Mouse (Mus musculus): Measurements from ENCODE around the gene Trir.
A peak's percentile ranks its signal among the peaks of the same experiment; 100 is the strongest.

The Trir gene

DNA sequence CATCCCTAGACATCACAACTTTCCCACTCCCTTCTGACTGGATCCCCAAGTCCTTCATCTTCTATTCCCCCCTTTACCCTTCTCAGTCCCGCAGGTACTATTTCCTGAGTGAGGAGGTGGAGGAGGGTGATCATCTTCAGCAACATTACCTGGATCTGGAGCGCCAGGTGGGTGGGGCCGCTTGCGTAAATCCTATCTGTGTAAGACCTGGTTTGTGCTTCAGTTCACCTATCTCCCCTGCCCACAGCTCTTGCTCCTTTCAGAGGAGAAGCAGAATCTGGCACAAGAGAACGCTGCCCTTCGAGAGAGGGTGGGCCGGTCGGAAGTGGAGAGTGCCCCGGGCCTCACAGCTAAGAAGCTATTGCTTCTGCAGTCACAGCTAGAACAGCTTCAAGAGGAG, 32.2 kb upstream of the Trir start:
- no peak for DNase-seq (ENCODE audit: low spot score)

GRCm38 (mm10) chr8:84995680-84996079, 30.9 kb upstream of the Trir start:
- no peak for DNase-seq (ENCODE audit: low spot score)

DNA sequence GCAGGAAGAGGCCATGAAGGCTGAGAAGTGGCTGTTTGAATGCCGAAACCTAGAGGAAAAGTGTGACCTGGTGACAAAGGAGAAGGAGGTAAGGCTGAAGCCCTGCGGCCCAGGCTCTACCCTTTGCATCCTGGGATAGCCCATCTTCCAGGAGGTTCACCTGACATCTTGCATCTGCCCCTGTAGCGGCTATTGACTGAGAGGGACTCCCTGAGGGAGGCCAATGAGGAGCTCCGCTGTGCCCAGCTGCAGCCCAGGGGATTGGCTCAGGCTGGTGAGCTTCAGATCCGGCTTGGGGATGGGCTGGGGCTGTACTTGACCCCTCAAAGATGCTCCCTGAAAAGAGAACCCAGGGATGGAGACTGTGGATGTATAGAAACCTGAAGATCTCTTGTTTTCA, 29.6 kb upstream of the Trir start:
- no peak for DNase-seq (ENCODE audit: low spot score)

DNA sequence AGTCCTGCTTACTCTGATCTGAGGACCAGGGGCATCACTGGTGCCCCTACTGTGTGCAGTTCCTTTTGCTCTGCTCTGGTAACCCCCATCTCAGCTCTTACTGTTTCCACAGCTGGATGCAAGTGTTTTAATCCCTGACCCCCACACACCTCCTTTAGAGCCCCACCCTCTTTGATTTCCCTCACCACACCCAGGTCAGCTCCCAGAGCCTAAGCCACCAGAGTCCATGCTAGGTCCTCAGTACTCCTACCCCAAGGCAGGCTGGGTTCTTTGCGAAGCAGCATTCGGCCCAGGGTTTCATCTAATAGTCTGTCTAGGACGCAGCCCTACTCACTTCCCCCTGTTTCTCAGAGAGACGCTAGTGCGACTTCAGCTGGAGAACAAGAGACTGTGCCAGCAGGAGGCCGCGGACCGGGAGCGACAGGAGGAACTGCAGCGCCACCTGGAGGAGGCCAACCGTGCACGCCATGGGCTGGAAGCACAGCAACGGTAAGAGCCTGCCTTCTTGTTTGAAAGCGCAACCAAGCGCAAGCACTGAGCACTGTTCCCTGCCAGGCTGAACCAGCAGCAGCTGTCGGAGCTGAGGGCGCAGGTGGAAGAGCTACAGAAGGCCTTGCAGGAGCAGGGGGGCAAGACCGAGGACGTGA, 28.9 kb upstream of the Trir start:
- peak; percentile 84 for DNase-seq (ENCODE audit: low spot score)

DNA sequence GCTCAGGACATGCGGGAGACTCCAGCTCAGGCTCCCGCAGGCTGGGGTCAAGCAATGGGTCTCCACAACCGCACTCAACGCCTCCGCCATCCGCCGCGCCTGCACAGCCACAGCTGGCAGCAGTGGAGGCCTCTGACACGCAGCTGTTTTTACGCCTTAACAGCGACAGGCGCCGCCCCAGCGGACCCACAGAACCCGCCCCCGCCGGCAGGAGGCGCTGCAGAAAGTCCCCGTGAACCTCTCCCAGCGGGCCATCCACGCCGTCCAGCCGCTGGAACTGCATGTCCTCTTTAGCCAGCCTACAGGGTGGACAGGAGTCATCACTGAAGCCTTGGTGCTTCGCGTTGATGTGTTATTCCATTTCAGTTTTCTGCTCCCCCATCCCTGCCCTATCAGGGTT, 18.9 kb upstream of the Trir start:
- peak; percentile 37 for DNase-seq (ENCODE audit: low spot score)

- no peak for DNase-seq (ENCODE audit: low spot score)
Observed at GRCm38 (mm10) chr8:85011242-85011641, 15.4 kb upstream of the Trir start.

- DNase-seq (ENCODE audit: low spot score), result peak; percentile 47
Observed at GRCm38 (mm10) chr8:85013230-85013840, 13.3 kb upstream of the Trir start.

GRCm38 (mm10) chr8:85014431-85014830, 12.2 kb upstream of the Trir start, which contains the start of gene Best2:
Gene Best2 (minus strand): TSS chr8:85014531.
- DNase-seq (ENCODE audit: low spot score), result no peak

GRCm38 (mm10) chr8:85016724-85017123, 9.9 kb upstream of the Trir start:
- DNase-seq (ENCODE audit: low spot score), result no peak

DNA sequence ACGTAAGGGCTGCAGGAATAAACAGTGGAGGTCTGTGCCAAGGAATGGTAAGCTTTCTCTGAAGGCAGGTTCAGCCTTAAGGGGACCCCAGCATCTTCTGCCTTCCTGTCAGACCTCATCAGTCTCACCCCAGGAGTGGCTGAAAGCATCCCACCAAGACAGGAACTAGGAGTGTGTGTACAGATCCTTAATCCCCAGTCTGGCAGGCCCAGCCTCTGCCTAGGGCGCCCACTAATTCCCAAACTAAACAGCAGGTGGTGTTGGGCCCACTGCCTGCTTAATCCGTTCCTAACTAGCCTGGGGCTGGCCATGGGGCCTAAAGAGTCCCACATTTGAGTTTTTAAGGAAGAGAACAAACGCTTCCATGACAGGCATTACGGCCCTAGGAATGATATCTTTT, 9.4 kb upstream of the Trir start:
- no peak for DNase-seq (ENCODE audit: low spot score)

DNA sequence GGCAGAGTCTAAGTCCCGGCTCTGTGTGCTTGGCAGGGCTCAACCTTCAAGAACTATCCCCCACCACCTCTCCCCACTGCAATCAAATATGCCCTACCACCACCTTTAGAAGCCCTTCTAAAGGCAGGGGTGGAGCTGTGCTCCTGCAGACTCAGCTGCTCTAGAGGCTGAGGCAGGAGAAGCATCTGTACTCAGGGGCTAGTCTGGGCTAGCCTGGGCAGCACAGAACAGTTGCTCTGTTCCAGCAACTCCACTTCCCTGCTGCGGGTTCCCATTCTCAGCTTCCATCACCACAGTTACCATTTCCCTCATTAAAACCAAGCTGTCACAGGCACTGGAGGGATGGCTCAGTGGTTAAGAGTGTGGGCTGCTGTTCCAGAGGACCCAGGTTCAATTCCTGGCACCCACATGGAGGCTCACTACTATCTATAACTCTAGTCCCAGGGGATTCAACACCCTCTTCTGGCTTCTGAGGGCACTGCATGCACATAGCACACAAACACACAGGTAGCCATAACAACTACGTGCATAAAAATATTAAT, 5.0 kb upstream of the Trir start:
- no peak for DNase-seq (ENCODE audit: low spot score)

- DNase-seq (ENCODE audit: low spot score), result no peak
Observed at GRCm38 (mm10) chr8:85023846-85024245, 2.8 kb upstream of the Trir start.

DNA sequence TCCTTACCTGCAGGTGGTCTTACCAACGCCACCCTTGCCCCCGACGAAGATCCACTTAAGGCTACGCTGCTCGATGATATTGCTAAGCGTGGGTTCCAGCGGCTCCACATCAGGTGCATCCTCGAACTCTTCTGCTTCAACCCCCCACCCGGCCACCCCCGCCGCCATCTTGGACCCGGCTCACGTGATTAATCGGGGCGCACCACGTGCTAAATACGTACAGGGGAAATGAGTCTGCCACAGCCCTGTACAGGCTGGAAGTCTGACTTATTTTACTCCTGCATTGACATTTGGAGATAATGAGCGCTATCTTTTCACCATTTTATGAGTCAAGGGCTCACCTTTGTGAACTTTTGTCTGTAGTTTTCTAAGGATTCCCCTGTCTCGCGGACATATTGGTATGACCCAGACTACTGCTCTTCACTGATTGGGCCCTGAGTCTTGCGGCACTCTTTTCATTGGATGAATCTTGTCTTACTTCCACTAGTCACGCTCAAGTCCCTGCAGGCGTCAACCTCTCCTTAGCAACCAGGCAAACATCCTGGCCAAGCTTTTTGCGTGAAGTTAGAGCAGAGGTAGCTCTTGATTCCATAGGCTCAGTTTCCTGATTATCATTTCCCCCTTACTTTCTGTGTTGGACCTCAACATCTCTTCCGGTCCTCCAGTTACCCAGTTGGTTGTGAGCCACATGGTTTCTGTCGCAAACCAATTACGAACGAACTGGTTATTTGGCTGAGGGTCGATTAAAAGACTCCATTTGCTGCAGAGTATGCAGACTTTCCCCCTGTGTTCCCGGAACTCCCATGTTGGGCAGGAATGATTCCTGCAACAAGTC, 1.3 kb upstream of the Trir start, which contains the start of gene Asna1:
Asna1 (minus strand) TSS at position 184 of the 835 bp plus-strand sequence.
- DNase-seq (ENCODE audit: low spot score), result peak; percentile 92

DNA sequence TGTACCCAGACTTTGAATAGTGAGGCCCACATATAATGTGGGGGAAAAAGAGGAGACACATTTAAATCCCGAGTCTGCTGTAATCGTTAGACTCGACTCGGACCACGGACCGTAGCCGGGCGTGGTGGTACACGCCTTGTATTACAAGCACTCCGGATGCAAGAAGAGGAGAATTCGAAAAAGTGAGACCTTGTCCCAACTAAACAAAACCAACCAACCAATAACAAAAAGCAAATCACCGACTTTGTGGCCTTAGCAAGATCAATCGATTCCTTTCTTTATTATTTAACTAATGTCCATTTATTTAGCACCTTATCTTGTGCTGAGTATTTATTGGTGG, 863 bp downstream of the Trir start:
- DNase-seq (ENCODE audit: low spot score), result peak; percentile 52

DNA sequence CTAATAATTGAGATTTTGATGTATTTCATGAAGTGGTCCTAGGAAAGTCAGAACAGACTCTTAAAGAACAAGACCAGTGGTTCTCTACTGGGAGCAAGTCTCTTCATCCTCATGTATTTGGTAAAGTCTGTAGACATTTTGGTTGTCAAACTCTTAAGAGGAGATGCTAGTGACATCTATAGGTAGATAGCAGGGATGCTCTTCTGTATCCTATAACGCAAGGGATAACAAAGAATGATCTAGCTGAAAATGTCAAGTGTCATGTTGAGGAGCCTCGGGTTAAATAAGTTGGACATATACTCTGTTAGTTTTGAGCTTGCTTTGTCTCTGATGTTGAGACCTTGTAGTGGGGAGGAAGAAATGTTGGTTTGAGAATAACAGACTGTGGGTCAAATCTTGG, 1.3 kb downstream of the Trir start:
- no peak for DNase-seq (ENCODE audit: low spot score)

DNA sequence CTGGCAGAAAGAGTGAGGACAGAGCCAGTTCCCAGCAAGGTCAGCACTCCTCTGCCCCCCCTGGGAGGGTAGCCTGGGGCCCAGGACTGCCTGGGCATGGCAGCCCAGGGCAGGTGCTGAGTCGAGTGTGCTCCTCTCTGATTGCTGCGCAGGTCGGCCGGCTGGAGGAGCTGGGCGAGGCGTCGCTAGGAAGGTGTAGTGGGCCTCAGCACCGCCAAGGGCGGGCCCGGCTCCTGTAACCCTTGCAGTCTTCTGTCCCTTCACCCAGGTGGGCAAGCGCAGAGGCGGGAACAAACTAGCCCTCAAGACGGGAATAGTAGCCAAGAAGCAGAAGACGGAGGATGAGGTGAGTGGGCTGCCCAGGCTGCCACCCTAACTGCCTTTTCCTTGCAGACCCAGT, 2.6 kb downstream of the Trir start:
- no peak for DNase-seq (ENCODE audit: low spot score)

DNA sequence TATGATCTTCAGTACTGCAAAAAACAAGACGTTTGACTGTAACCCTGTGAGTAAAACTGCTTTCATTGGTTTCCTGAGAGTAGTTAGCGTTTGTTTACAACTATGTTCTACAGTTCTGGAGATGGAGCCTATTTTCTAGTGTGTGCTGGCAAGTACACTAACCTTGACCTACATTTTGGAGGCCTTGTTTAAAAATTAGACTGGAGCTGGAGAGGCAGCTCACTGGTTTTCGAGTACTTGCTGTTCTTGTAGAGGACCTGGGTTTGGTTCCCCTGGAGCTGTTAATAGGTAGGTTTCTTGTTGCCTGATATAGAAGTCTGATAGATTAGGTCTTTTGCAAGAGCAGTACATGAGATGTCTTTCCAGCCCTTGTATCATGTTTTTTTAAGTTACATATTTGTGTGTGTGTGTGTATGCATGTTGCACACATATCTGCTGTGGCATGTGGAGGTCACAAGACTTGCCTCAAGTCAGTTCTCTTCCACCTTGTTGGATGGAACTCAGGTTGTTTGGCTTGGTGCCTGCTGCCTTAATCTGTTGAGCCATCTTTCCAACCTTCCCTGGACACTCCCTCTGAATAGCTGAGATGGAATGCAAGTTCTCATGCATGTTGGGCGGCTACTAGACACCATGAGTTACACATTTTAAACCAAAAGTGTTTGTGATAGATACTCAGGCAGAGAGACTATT, 6.1 kb downstream of the Trir start:
- no peak for DNase-seq (ENCODE audit: low spot score)

- DNase-seq (ENCODE audit: low spot score), result no peak
Observed at GRCm38 (mm10) chr8:85033867-85034266, 7.2 kb downstream of the Trir start.

- DNase-seq (ENCODE audit: low spot score), result peak; percentile 80
Observed at GRCm38 (mm10) chr8:85034764-85035163, 8.1 kb downstream of the Trir start.

DNA sequence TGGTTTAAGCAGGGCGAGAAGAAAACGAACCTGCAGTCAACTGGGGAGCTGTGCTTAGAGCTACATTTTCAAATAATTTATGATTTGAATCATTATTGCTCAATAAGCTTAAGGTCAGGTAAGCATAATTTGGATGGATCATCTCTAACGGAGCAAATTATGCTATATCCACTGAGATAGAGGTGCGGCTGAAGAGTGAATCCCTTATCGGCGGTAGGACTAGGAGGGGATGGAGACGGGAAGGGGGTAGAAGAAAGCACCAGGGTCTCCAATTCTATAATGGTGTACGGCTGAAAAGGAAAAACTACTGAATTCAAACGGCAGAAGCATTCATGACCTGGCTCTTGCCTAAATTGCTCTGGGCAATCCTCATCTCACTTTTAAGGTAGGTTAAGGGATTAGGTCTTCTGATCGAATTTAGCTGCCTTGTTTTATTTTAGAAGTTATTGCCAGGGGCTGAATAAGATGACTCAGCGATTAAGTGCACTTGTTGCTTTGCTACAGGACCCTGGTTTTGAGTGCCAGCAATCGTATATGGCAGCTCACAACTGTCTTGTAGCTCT, 8.6 kb downstream of the Trir start:
- DNase-seq (ENCODE audit: low spot score), result peak; percentile 27

DNA sequence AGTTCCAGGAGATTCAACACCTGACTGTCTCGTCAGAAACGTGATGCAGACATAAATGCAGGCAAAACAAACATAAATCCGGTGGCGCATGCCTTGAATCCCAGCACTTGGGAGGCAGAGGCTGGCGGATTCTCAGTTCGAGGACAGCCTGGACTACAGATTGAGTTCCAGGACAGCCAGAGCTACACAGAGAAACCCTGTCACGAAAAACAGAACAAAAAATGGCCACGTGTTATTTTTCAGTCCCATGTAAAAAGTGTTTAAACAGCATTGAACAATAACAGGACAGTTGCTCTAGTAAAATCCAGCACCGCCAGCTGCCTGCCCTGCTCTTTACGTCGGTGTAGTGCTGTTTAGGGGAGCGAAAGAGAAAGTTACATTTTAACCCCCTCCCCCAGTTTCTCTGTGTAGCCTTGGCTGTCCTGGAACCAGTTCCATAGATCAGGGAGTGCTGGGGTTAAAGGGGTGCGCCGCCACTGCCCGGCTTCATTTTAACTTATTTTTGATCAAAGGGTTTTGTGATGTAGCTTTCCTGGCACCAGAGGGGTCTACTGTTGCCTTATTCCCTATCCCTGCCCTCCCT, 9.2 kb downstream of the Trir start:
- peak; percentile 40 for DNase-seq (ENCODE audit: low spot score)

DNA sequence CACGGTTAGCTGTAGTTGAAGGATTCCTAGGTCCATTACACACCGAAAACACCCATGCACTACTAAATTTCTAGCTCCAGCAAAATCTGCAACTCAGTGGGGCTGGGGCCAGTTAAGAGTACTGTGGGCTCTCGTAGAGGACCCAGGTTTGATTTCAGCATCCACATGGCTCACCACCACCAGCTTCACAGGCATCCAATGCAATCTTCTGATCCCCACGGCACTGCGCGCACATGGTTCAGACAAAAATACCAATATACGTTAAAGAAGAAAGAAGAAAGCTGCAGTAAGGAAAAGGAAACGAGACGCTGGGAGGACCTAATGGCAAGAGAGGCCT, 9.7 kb downstream of the Trir start:
- DNase-seq (ENCODE audit: low spot score), result no peak

All from c-Kit-positive CD71-positive TER-119-positive erythroid progenitor cells, embryonic 14.5 days (primary cell).